Mouse (Mus musculus): ENCODE results near the gene Tcf20.

Gene Tcf20

GRCm38 (mm10) chr15:82958253-82958701 is 29.4 kb downstream of the Tcf20 start:
- Histone ChIP-seq H3K36me3 (ENCODE audit: insufficient read depth, low read length) (no peaks in the 10 kb centered on the region), H3K4me3 (replicated peaks; ENCODE audit: low read length) (peak overlapping the region; percentile 23), H3K27me3 (ENCODE audit: insufficient read depth, low read length) (peaks cover 92% of the 10 kb centered on the region), H3K9me3 (ENCODE audit: low read length) (no peaks in the 10 kb centered on the region), H3K4me1 (replicated peaks; ENCODE audit: low read depth, low read length) (peaks cover 80% of the 10 kb centered on the region)
- TF ChIP-seq NANOG (IDR thresholded peaks at IDR 0.05; ENCODE audit: borderline replicate concordance, low read length) (no peak), POU5F1 (IDR thresholded peaks at IDR 0.05; ENCODE audit: borderline replicate concordance, low read length) (no peak), CTCF (conservative IDR thresholded peaks at IDR 0.05; ENCODE audit: low read length) (no peak)

GRCm38 (mm10) chr15:82956721-82957120 is 31.0 kb downstream of the Tcf20 start:
- peaks cover 92% of the 10 kb centered on the region for H3K27me3 ChIP-seq (ENCODE audit: insufficient read depth, low read length)
- TF ChIP-seq POU5F1 (IDR thresholded peaks at IDR 0.05; ENCODE audit: borderline replicate concordance, low read length) (no peak), NANOG (IDR thresholded peaks at IDR 0.05; ENCODE audit: borderline replicate concordance, low read length) (no peak), CTCF (conservative IDR thresholded peaks at IDR 0.05; ENCODE audit: low read length) (no peak)

GRCm38 (mm10) chr15:82956310-82956709 is 31.4 kb downstream of the Tcf20 start:
- TF ChIP-seq NANOG (IDR thresholded peaks at IDR 0.05; ENCODE audit: borderline replicate concordance, low read length) (no peak), CTCF (conservative IDR thresholded peaks at IDR 0.05; ENCODE audit: low read length) (no peak), POU5F1 (IDR thresholded peaks at IDR 0.05; ENCODE audit: borderline replicate concordance, low read length) (no peak)
- Histone ChIP-seq H3K36me3 (ENCODE audit: insufficient read depth, low read length) (no peaks in the 10 kb centered on the region), H3K27me3 (ENCODE audit: insufficient read depth, low read length) (peaks cover 92% of the 10 kb centered on the region), H3K4me3 (replicated peaks; ENCODE audit: low read length) (no peak overlapping the region), H3K9me3 (ENCODE audit: low read length) (no peaks in the 10 kb centered on the region), H3K4me1 (replicated peaks; ENCODE audit: low read depth, low read length) (peaks cover 79% of the 10 kb centered on the region)

More at GRCm38 (mm10) chr15:82956721-82957120, 31.0 kb downstream of the Tcf20 start:
- Histone ChIP-seq H3K4me3 (replicated peaks; ENCODE audit: low read length) (no peak overlapping the region), H3K4me1 (replicated peaks; ENCODE audit: low read depth, low read length) (peaks cover 81% of the 10 kb centered on the region), H3K36me3 (ENCODE audit: insufficient read depth, low read length) (no peaks in the 10 kb centered on the region), H3K9me3 (ENCODE audit: low read length) (no peaks in the 10 kb centered on the region)

- no peaks in the 10 kb centered on the region for H3K9me3 ChIP-seq (ENCODE audit: low read length)
- no peaks in the 10 kb centered on the region for H3K36me3 ChIP-seq (ENCODE audit: insufficient read depth, low read length)
- H3K4me3 ChIP-seq (replicated peaks; ENCODE audit: low read length): no peak overlapping the region
- TF ChIP-seq CTCF (conservative IDR thresholded peaks at IDR 0.05; ENCODE audit: low read length) (no peak), NANOG (IDR thresholded peaks at IDR 0.05; ENCODE audit: borderline replicate concordance, low read length) (no peak), POU5F1 (IDR thresholded peaks at IDR 0.05; ENCODE audit: borderline replicate concordance, low read length) (no peak)
- peaks cover 71% of the 10 kb centered on the region for H3K4me1 ChIP-seq (replicated peaks; ENCODE audit: low read depth, low read length)
- peaks cover 92% of the 10 kb centered on the region for H3K27me3 ChIP-seq (ENCODE audit: insufficient read depth, low read length)
Observed at GRCm38 (mm10) chr15:82955286-82955685, 32.4 kb downstream of the Tcf20 start.

- Histone ChIP-seq H3K9me3 (ENCODE audit: low read length) (no peaks in the 10 kb centered on the region), H3K4me3 (replicated peaks; ENCODE audit: low read length) (no peak overlapping the region), H3K27me3 (ENCODE audit: insufficient read depth, low read length) (peaks cover 82% of the 10 kb centered on the region), H3K36me3 (ENCODE audit: insufficient read depth, low read length) (no peaks in the 10 kb centered on the region), H3K4me1 (replicated peaks; ENCODE audit: low read depth, low read length) (peaks cover 61% of the 10 kb centered on the region)
- TF ChIP-seq POU5F1 (IDR thresholded peaks at IDR 0.05; ENCODE audit: borderline replicate concordance, low read length) (no peak), NANOG (IDR thresholded peaks at IDR 0.05; ENCODE audit: borderline replicate concordance, low read length) (no peak), CTCF (conservative IDR thresholded peaks at IDR 0.05; ENCODE audit: low read length) (no peak)
Observed at GRCm38 (mm10) chr15:82954034-82954433, 33.6 kb downstream of the Tcf20 start.

- peaks cover 58% of the 10 kb centered on the region for H3K4me1 ChIP-seq (replicated peaks; ENCODE audit: low read depth, low read length)
- 0 out of 2 replicates have a peak, but pooled peaks have one; percentile 37 for TF ChIP-seq NANOG (IDR thresholded peaks at IDR 0.05; ENCODE audit: borderline replicate concordance, low read length)
- TF ChIP-seq POU5F1 (IDR thresholded peaks at IDR 0.05; ENCODE audit: borderline replicate concordance, low read length): no peak
- TF ChIP-seq CTCF (conservative IDR thresholded peaks at IDR 0.05; ENCODE audit: low read length): no peak
- no peaks in the 10 kb centered on the region for H3K36me3 ChIP-seq (ENCODE audit: insufficient read depth, low read length)
- H3K4me3 ChIP-seq (replicated peaks; ENCODE audit: low read length): no peak overlapping the region
- no peaks in the 10 kb centered on the region for H3K9me3 ChIP-seq (ENCODE audit: low read length)
- H3K27me3 ChIP-seq (ENCODE audit: insufficient read depth, low read length): peaks cover 82% of the 10 kb centered on the region
Observed at GRCm38 (mm10) chr15:82953096-82953495, 34.6 kb downstream of the Tcf20 start.

GRCm38 (mm10) chr15:82952292-82952705 is 35.4 kb downstream of the Tcf20 start:
- no peaks in the 10 kb centered on the region for H3K9me3 ChIP-seq (ENCODE audit: low read length)
- H3K27me3 ChIP-seq (ENCODE audit: insufficient read depth, low read length): peaks cover 87% of the 10 kb centered on the region
- H3K36me3 ChIP-seq (ENCODE audit: insufficient read depth, low read length): no peaks in the 10 kb centered on the region
- H3K4me3 ChIP-seq (replicated peaks; ENCODE audit: low read length): peak overlapping the region; percentile 57
- no peak for TF ChIP-seq NANOG (IDR thresholded peaks at IDR 0.05; ENCODE audit: borderline replicate concordance, low read length)
- H3K4me1 ChIP-seq (replicated peaks; ENCODE audit: low read depth, low read length): peaks cover 50% of the 10 kb centered on the region

- peaks cover 44% of the 10 kb centered on the region for H3K4me1 ChIP-seq (replicated peaks; ENCODE audit: low read depth, low read length)
- H3K4me3 ChIP-seq (replicated peaks; ENCODE audit: low read length): no peak overlapping the region
- no peaks in the 10 kb centered on the region for H3K9me3 ChIP-seq (ENCODE audit: low read length)
- no peaks in the 10 kb centered on the region for H3K36me3 ChIP-seq (ENCODE audit: insufficient read depth, low read length)
- TF ChIP-seq NANOG (IDR thresholded peaks at IDR 0.05; ENCODE audit: borderline replicate concordance, low read length) (no peak), CTCF (conservative IDR thresholded peaks at IDR 0.05; ENCODE audit: low read length) (no peak), POU5F1 (IDR thresholded peaks at IDR 0.05; ENCODE audit: borderline replicate concordance, low read length) (no peak)
- peaks cover 77% of the 10 kb centered on the region for H3K27me3 ChIP-seq (ENCODE audit: insufficient read depth, low read length)
Observed at GRCm38 (mm10) chr15:82950246-82950645, 37.4 kb downstream of the Tcf20 start.

- TF ChIP-seq NANOG (IDR thresholded peaks at IDR 0.05; ENCODE audit: borderline replicate concordance, low read length): no peak
- no peak for TF ChIP-seq CTCF (conservative IDR thresholded peaks at IDR 0.05; ENCODE audit: low read length)
- Histone ChIP-seq H3K27me3 (ENCODE audit: insufficient read depth, low read length) (peaks cover 51% of the 10 kb centered on the region), H3K4me3 (replicated peaks; ENCODE audit: low read length) (no peak overlapping the region), H3K9me3 (ENCODE audit: low read length) (no peaks in the 10 kb centered on the region), H3K36me3 (ENCODE audit: insufficient read depth, low read length) (no peaks in the 10 kb centered on the region), H3K4me1 (replicated peaks; ENCODE audit: low read depth, low read length) (peaks cover 28% of the 10 kb centered on the region)
Observed at GRCm38 (mm10) chr15:82947431-82947830, 40.2 kb downstream of the Tcf20 start.
